Mouse (Mus musculus): ENCODE measurements around the gene Igfbp6.
A peak's percentile ranks its signal among the peaks of the same experiment; 100 is the strongest.
"Not testable (repeated sequence)": the region's sequence is repeated elsewhere in the genome, so short reads cannot be mapped to it uniquely, and the experiment has no call there.

GRCm38 (mm10) chr15:102155006-102155405, 10.8 kb downstream of the Igfbp6 start:
- peak; percentile 38 for TF ChIP-seq CTCF (IDR thresholded peaks at IDR 0.05; ENCODE audit: low read depth)
- TF ChIP-seq EP300 (optimal IDR thresholded peaks at IDR 0.05) = not testable (repeated sequence)
